Mouse (Mus musculus): ENCODE measurements around the gene Izumo4.

DNA sequence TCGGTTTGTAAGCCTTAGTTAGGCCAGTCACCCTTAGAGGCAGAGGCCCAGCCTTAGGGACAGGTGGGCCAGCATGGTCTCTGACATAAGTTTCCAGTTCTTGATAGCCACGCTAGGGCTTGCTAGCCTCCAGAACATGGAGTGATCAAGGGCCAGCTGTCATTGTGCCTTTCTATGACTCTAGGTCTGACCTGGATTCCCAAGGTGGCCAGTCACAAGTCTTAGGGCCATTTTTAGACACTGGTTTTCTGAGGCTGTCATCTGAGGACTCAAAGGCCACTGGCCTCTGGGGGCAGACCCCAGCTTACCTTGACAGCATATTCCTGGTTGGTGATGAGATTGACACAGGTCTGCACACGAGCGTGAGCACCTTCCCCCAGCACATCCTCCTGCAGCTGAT is 30.7 kb upstream of the Izumo4 start:
- no peak for TF ChIP-seq CTCF (IDR thresholded peaks at IDR 0.05; ENCODE audit: low read depth, low read length)
- TF ChIP-seq POLR2A (IDR thresholded peaks at IDR 0.05; ENCODE audit: extremely low read depth, insufficient read depth, low read length), result no peak

Measured in liver, adult 2 months (tissue).